Comparison of ENCODE assay signal across 8 mouse cellular contexts in genomic region chr19:3709013-3709787, GRCm38 (mm10). TPM values are rescaled to one million over a fixed set of nuclear protein-coding genes. Genes with fewer than 3 reads are reported as not detected.
DNase-seq lines count a peak whose midpoint lies in the region; ATAC-seq and TF ChIP-seq lines count a peak whose summit lies in the region.

No protein-coding gene starts in this region.

- peaks cover 17% of the 10 kb centered on the region for H3K79me2 ChIP-seq in liver, adult 2 months (ENCODE audit: control insufficient read depth, insufficient read depth, low read length)

- H3K4me1 ChIP-seq in liver, adult 2 months (ENCODE audit: control insufficient read depth, insufficient read depth, low read length), result peaks cover 17% of the 10 kb centered on the region
- peaks cover 19% of the 10 kb centered on the region for H3K4me1 ChIP-seq in forebrain, embryonic 10.5 days
- peaks cover 8% of the 10 kb centered on the region for H3K4me1 ChIP-seq in limb, embryonic 14.5 days (ENCODE audit: control insufficient read depth, insufficient read depth, low read length)
- H3K4me1 ChIP-seq in neural tube, embryonic 15.5 days, result peaks cover 22% of the 10 kb centered on the region

- peak overlapping the region; percentile 74 for H3K4me3 ChIP-seq in liver, adult 2 months (ENCODE audit: insufficient read depth, low read depth, low read length)
- peak overlapping the region; percentile 88 for H3K4me3 ChIP-seq in forebrain, embryonic 10.5 days
- peak overlapping the region; percentile 86 for H3K4me3 ChIP-seq in limb, embryonic 14.5 days (replicated peaks; ENCODE audit: low read length)
- H3K4me3 ChIP-seq in neural tube, embryonic 15.5 days (replicated peaks), result peak overlapping the region; percentile 92

- peak; percentile 97 for DNase-seq in liver, adult 2 months (ENCODE audit: extremely low read depth, low read depth, low spot score)
- no peak for DNase-seq in liver
- DNase-seq in forebrain, embryonic 10.5 days (ENCODE audit: extremely low spot score, low spot score), result no peak
- no peak for DNase-seq in limb, embryonic 14.5 days (ENCODE audit: low spot score)
- no peak for DNase-seq in urinary bladder, postnatal 10 days (ENCODE audit: low spot score)
- no peak for DNase-seq in embryo, embryonic 10 days (ENCODE audit: low spot score)
- DNase-seq in kidney, adult 11 months, result no peak

- 10% methylated on average over 10 of the region's 10 CpGs for WGBS in liver, adult 2 months
- WGBS in forebrain, embryonic 10.5 days, result 53% methylated on average over 10 of the region's 10 CpGs
- 33% methylated on average over 10 of the region's 10 CpGs for WGBS in limb, embryonic 14.5 days
- 42% methylated on average over 10 of the region's 10 CpGs for WGBS in neural tube, embryonic 15.5 days

- peaks cover 2% of the 10 kb centered on the region; the same call in 1 of the 2 replicates for H3K36me3 ChIP-seq in liver, adult 2 months (ENCODE audit: control insufficient read depth, insufficient read depth, low read length)
- peaks cover 29% of the 10 kb centered on the region for H3K36me3 ChIP-seq in forebrain, embryonic 10.5 days (replicated peaks)
- H3K36me3 ChIP-seq in limb, embryonic 14.5 days (ENCODE audit: control insufficient read depth, insufficient read depth, low read length), result peaks cover under 1% of the 10 kb centered on the region; the same call in 1 of the 2 replicates
- H3K36me3 ChIP-seq in neural tube, embryonic 15.5 days, result peaks cover 4% of the 10 kb centered on the region; the same call in 1 of the 2 replicates

- ATAC-seq in limb, embryonic 14.5 days (ENCODE audit: low FRiP score, low read depth), result no peak
- no peak for ATAC-seq in neural tube, embryonic 15.5 days (ENCODE audit: low FRiP score)

- no peaks in the 10 kb centered on the region for H3K9me3 ChIP-seq in forebrain, embryonic 10.5 days
- H3K9me3 ChIP-seq in limb, embryonic 14.5 days (ENCODE audit: control insufficient read depth, low read length), result no peaks in the 10 kb centered on the region
- no peaks in the 10 kb centered on the region for H3K9me3 ChIP-seq in neural tube, embryonic 15.5 days (replicated peaks)

- TF ChIP-seq POLR2A in liver, adult 2 months (IDR thresholded peaks at IDR 0.05; ENCODE audit: extremely low read depth, insufficient read depth, low read length), result no peak
- no peak for TF ChIP-seq POLR2A in limb, embryonic 14.5 days (IDR thresholded peaks at IDR 0.05; ENCODE audit: borderline replicate concordance, extremely low read depth, insufficient read depth, insufficient read length)

- TF ChIP-seq CTCF in liver, adult 2 months (IDR thresholded peaks at IDR 0.05; ENCODE audit: low read depth, low read length), result no peak

- H3K4me2 ChIP-seq in limb, embryonic 14.5 days (replicated peaks; ENCODE audit: low read depth, low read length, severe bottlenecking), result peak overlapping the region; percentile 68
- peak overlapping the region; percentile 73 for H3K4me2 ChIP-seq in neural tube, embryonic 15.5 days

- no peaks in the 10 kb centered on the region for H3K27me3 ChIP-seq in liver, adult 2 months (ENCODE audit: control insufficient read depth, insufficient read depth, low read length)
- H3K27me3 ChIP-seq in forebrain, embryonic 10.5 days (ENCODE audit: poor library complexity, severe bottlenecking), result no peaks in the 10 kb centered on the region
- no peaks in the 10 kb centered on the region for H3K27me3 ChIP-seq in limb, embryonic 14.5 days (ENCODE audit: control insufficient read depth, insufficient read depth, low read length)
- H3K27me3 ChIP-seq in neural tube, embryonic 15.5 days (replicated peaks), result no peaks in the 10 kb centered on the region

- H3K9ac ChIP-seq in liver, adult 2 months (ENCODE audit: low read depth, low read length), result peak overlapping the region; percentile 79
- H3K9ac ChIP-seq in limb, embryonic 14.5 days (ENCODE audit: low read depth, low read length, severe bottlenecking), result peak overlapping the region; percentile 80
- peak overlapping the region; percentile 98 for H3K9ac ChIP-seq in neural tube, embryonic 15.5 days (replicated peaks)

- H3K27ac ChIP-seq in liver, adult 2 months (replicated peaks; ENCODE audit: insufficient read depth, low read depth, low read length), result peak overlapping the region; percentile 72
- peak overlapping the region; percentile 93 for H3K27ac ChIP-seq in forebrain, embryonic 10.5 days
- H3K27ac ChIP-seq in limb, embryonic 14.5 days (replicated peaks; ENCODE audit: low read depth, low read length), result peak overlapping the region; percentile 89; the same call in 1 of the 2 replicates
- H3K27ac ChIP-seq in neural tube, embryonic 15.5 days (replicated peaks), result peak overlapping the region; percentile 94; the same call in 1 of the 2 replicates

RNA-seq across cellular contexts. Expression of gene 1810055G02Rik, which starts 1.1 kb away (rescaled TPM):
- total RNA-seq in liver, adult 2 months (2014; rRNA removed), result 10.6 and 20.1 TPM in 2 replicates
- 18.4 and 26.9 TPM in 2 replicates for polyA plus RNA-seq in liver, adult 2 months (2012; rRNA removed)
- 44.9 and 47.7 TPM in 2 replicates for polyA plus RNA-seq in forebrain, embryonic 10.5 days (2016; fragmentation: Nextera tagmentation; extraction: Ambion mirVana)
- 76.0 and 94.1 TPM in 2 replicates for polyA plus RNA-seq in limb, embryonic 14.5 days (2012; rRNA removed)
- 56.4 and 56.9 TPM in 2 replicates for polyA plus RNA-seq in limb, embryonic 14.5 days (2014; fragmentation: Nextera tagmentation; extraction: Ambion mirVana)
- 35.1 and 36.5 TPM in 2 replicates for polyA plus RNA-seq in neural tube, embryonic 15.5 days (2015; fragmentation: Nextera tagmentation; extraction: Ambion mirVana)

RNA-seq across cellular contexts. Expression of gene Lrp5, which starts 22.8 kb away (rescaled TPM):
- total RNA-seq in liver, adult 2 months (2014; rRNA removed), result 14.1 and 23.2 TPM in 2 replicates
- polyA plus RNA-seq in liver, adult 2 months (2012; rRNA removed), result 32.6 and 42.4 TPM in 2 replicates
- 3.6 and 3.9 TPM in 2 replicates for polyA plus RNA-seq in forebrain, embryonic 10.5 days (2016; fragmentation: Nextera tagmentation; extraction: Ambion mirVana)
- 36.3 and 48.4 TPM in 2 replicates for polyA plus RNA-seq in limb, embryonic 14.5 days (2012; rRNA removed)
- 9.5 and 9.8 TPM in 2 replicates for polyA plus RNA-seq in limb, embryonic 14.5 days (2014; fragmentation: Nextera tagmentation; extraction: Ambion mirVana)
- polyA plus RNA-seq in neural tube, embryonic 15.5 days (2015; fragmentation: Nextera tagmentation; extraction: Ambion mirVana), result 1.2 and 2.1 TPM in 2 replicates

RNA-seq across cellular contexts. Expression of gene Kmt5b, which starts 58.0 kb away (rescaled TPM):
- total RNA-seq in liver, adult 2 months (2014; rRNA removed), result 25.4 and 30.4 TPM in 2 replicates
- 5.6 and 6.7 TPM in 2 replicates for polyA plus RNA-seq in liver, adult 2 months (2012; rRNA removed)
- 29.2 and 29.3 TPM in 2 replicates for polyA plus RNA-seq in forebrain, embryonic 10.5 days (2016; fragmentation: Nextera tagmentation; extraction: Ambion mirVana)
- 36.5 TPM in 2 replicates for polyA plus RNA-seq in limb, embryonic 14.5 days (2012; rRNA removed)
- 25.2 and 31.8 TPM in 2 replicates for polyA plus RNA-seq in limb, embryonic 14.5 days (2014; fragmentation: Nextera tagmentation; extraction: Ambion mirVana)
- polyA plus RNA-seq in neural tube, embryonic 15.5 days (2015; fragmentation: Nextera tagmentation; extraction: Ambion mirVana), result 38.3 and 39.5 TPM in 2 replicates
